Mouse (Mus musculus): Measurements from ENCODE around the gene Arsb. TPM values are rescaled to one million over a fixed set of nuclear protein-coding genes. Genes with fewer than 3 reads are reported as not detected.

Arsb gene
- polyA plus RNA-seq (2014; fragmentation: Nextera tagmentation; extraction: Ambion mirVana), result 23.3 and 24.0 TPM in 2 replicates

DNA sequence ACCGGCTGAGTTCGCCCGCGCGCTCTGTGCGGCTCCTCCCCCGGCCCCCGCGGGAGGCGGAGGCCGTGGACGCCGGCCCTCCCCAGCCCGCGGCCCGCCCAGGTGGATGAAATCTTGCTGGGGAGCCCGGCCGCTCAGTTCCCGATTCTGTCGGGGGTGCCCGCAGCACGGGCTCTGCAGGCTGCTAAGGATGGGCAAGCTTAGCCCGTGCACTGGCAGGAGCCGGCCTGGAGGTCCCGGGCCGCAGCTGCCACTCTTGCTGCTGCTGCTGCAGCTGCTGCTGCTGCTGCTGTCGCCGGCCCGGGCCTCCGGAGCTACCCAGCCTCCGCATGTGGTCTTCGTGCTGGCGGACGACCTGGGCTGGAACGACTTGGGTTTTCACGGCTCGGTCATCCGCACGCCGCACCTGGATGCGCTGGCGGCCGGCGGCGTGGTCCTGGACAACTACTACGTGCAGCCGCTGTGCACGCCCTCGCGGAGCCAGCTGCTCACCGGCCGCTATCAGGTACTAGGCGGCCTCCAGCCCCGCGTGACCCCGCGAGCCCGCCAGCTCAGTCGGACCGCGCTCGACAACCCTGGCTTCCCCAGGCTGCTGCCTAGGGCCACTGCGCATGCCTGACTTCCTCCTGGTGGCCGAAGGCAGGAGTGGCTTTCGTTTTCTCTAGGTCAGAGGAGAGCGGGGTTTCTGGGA, at the start of gene Arsb:
TSS of gene Arsb (plus strand) at position 43 of the 691 bp plus-strand sequence.
- Histone ChIP-seq H3K27me3 (replicated peaks; ENCODE audit: control insufficient read depth, insufficient read depth, low read length) (no peaks in the 10 kb centered on the region), H3K4me2 (ENCODE audit: low read depth, low read length) (peak within 1 kb of the TSS; percentile 87), H3K9me3 (ENCODE audit: control insufficient read depth, low read length) (no peaks in the 10 kb centered on the region), H3K27ac (replicated peaks; ENCODE audit: low read depth, low read length) (peak within 1 kb of the TSS; percentile 86), H3K4me1 (ENCODE audit: control insufficient read depth, insufficient read depth, low read length) (no peaks in the 10 kb centered on the region), H3K36me3 (ENCODE audit: control insufficient read depth, insufficient read depth, low read length) (no peaks in the 10 kb centered on the region), H3K9ac (ENCODE audit: low read depth, low read length) (peak within 1 kb of the TSS; percentile 82), H3K4me3 (ENCODE audit: low read depth, low read length) (peak within 1 kb of the TSS; percentile 67)
- DNase-seq (ENCODE audit: low spot score) (peak; percentile 87), ATAC-seq (ENCODE audit: low read depth) (peak; percentile 94)
- WGBS, result under 1% methylated on average over 38 of the region's 66 CpGs

DNA sequence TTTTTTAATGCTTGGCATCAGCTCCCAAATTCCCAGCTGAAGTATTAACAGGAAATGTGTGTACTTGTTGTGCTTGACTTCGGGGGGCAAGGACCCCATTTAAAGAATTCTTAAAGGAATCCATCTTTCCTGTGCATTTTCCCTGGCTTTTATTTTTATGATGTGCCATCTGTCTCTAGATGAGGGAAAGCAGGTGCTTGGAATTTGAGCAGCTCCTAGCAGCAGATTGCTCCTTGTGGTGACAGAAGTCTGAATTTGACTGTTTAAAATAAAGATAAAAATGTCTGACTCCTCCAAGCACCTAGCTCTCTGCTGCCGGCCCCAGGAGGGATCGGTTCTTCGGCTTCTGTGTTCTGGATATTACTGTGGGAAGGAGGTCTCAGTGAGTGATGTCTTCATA, 49.5 kb upstream of the Arsb start:
- Histone ChIP-seq H3K4me1 (ENCODE audit: control insufficient read depth, insufficient read depth, low read length) (no peaks in the 10 kb centered on the region), H3K36me3 (ENCODE audit: control insufficient read depth, insufficient read depth, low read length) (no peaks in the 10 kb centered on the region), H3K9ac (ENCODE audit: low read depth, low read length) (no peak overlapping the region), H3K4me3 (ENCODE audit: low read depth, low read length) (no peak overlapping the region), H3K4me2 (ENCODE audit: low read depth, low read length) (no peak overlapping the region), H3K27me3 (replicated peaks; ENCODE audit: control insufficient read depth, insufficient read depth, low read length) (no peaks in the 10 kb centered on the region), H3K9me3 (ENCODE audit: control insufficient read depth, low read length) (no peaks in the 10 kb centered on the region), H3K27ac (replicated peaks; ENCODE audit: low read depth, low read length) (no peak overlapping the region)
- no peak for ATAC-seq (ENCODE audit: low read depth)
- no peak for DNase-seq (ENCODE audit: low spot score)
- 75% methylated on average over 4 of the region's 4 CpGs for WGBS

DNA sequence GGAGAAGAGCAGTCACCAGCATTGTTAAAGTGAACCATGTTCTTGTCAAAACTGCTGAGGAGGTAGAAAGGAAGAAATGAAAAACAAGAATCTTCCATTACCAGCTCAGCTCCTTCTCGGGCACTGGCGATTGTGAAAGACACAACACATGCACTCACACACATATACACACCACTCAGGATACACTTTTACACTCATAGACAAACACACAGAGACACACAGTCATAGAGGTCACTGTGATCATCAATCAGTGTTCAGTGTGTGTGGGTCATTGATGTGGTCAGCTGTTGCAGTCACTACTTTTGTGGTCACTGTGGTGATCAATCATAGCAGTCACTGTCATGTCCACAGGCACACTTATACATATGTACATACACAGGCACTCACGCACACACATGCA, 48.0 kb upstream of the Arsb start:
- H3K27ac ChIP-seq (replicated peaks; ENCODE audit: low read depth, low read length), result no peak overlapping the region
- no peak overlapping the region for H3K4me3 ChIP-seq (ENCODE audit: low read depth, low read length)
- H3K27me3 ChIP-seq (replicated peaks; ENCODE audit: control insufficient read depth, insufficient read depth, low read length), result no peaks in the 10 kb centered on the region
- H3K36me3 ChIP-seq (ENCODE audit: control insufficient read depth, insufficient read depth, low read length), result no peaks in the 10 kb centered on the region
- no peak overlapping the region for H3K4me2 ChIP-seq (ENCODE audit: low read depth, low read length)
- no peaks in the 10 kb centered on the region for H3K9me3 ChIP-seq (ENCODE audit: control insufficient read depth, low read length)
- H3K4me1 ChIP-seq (ENCODE audit: control insufficient read depth, insufficient read depth, low read length), result no peaks in the 10 kb centered on the region
- H3K9ac ChIP-seq (ENCODE audit: low read depth, low read length), result no peak overlapping the region
- ATAC-seq (ENCODE audit: low read depth), result no peak
- no peak for DNase-seq (ENCODE audit: low spot score)
- WGBS, result 90% methylated on average over 3 of the region's 3 CpGs

GRCm38 (mm10) chr13:93724206-93724605, 47.2 kb upstream of the Arsb start:
- WGBS, result 25% methylated on average over 2 of the region's 2 CpGs
- H3K27me3 ChIP-seq (replicated peaks; ENCODE audit: control insufficient read depth, insufficient read depth, low read length), result no peaks in the 10 kb centered on the region
- no peaks in the 10 kb centered on the region for H3K9me3 ChIP-seq (ENCODE audit: control insufficient read depth, low read length)
- no peaks in the 10 kb centered on the region for H3K36me3 ChIP-seq (ENCODE audit: control insufficient read depth, insufficient read depth, low read length)
- no peak overlapping the region for H3K27ac ChIP-seq (replicated peaks; ENCODE audit: low read depth, low read length)
- no peaks in the 10 kb centered on the region for H3K4me1 ChIP-seq (ENCODE audit: control insufficient read depth, insufficient read depth, low read length)
- H3K4me3 ChIP-seq (ENCODE audit: low read depth, low read length), result no peak overlapping the region
- no peak overlapping the region for H3K4me2 ChIP-seq (ENCODE audit: low read depth, low read length)
- DNase-seq (ENCODE audit: low spot score), result no peak
- ATAC-seq (ENCODE audit: low read depth), result no peak
- no peak overlapping the region for H3K9ac ChIP-seq (ENCODE audit: low read depth, low read length)

- H3K4me2 ChIP-seq (ENCODE audit: low read depth, low read length), result no peak overlapping the region
- H3K4me1 ChIP-seq (ENCODE audit: control insufficient read depth, insufficient read depth, low read length), result no peaks in the 10 kb centered on the region
- no peak for DNase-seq (ENCODE audit: low spot score)
- no peak overlapping the region for H3K4me3 ChIP-seq (ENCODE audit: low read depth, low read length)
- ATAC-seq (ENCODE audit: low read depth), result no peak
- no peak overlapping the region for H3K27ac ChIP-seq (replicated peaks; ENCODE audit: low read depth, low read length)
- H3K36me3 ChIP-seq (ENCODE audit: control insufficient read depth, insufficient read depth, low read length), result no peaks in the 10 kb centered on the region
- no peak overlapping the region for H3K9ac ChIP-seq (ENCODE audit: low read depth, low read length)
- no peaks in the 10 kb centered on the region for H3K27me3 ChIP-seq (replicated peaks; ENCODE audit: control insufficient read depth, insufficient read depth, low read length)
- H3K9me3 ChIP-seq (ENCODE audit: control insufficient read depth, low read length), result no peaks in the 10 kb centered on the region
- 82% methylated on average over 5 of the region's 5 CpGs for WGBS
These were observed 36.2 kb upstream of the Arsb start for GRCm38 (mm10) chr13:93735131-93735636.

DNA sequence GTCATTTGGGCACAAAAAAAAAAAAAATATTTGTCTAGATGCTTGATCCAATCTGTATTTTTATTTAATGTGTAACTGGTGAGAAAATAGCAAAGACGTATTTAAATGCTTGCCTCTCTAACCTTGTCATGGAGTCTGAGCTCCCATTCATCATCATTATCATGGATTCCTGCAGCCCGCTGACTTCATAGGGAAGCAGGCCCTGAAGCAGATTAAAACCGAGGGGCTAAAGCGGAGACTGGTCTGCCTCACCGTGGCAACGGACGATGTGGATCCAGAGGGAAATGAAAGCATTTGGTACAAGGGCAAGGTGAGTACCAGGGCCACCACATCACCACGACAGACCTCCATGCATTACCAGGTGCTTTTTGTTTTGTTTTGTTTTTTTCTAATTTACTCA, 27.3 kb upstream of the Arsb start:
- H3K4me1 ChIP-seq (ENCODE audit: control insufficient read depth, insufficient read depth, low read length), result no peaks in the 10 kb centered on the region
- H3K4me3 ChIP-seq (ENCODE audit: low read depth, low read length), result no peak overlapping the region
- no peaks in the 10 kb centered on the region for H3K36me3 ChIP-seq (ENCODE audit: control insufficient read depth, insufficient read depth, low read length)
- no peak overlapping the region for H3K27ac ChIP-seq (replicated peaks; ENCODE audit: low read depth, low read length)
- no peak overlapping the region for H3K4me2 ChIP-seq (ENCODE audit: low read depth, low read length)
- WGBS, result 42% methylated on average over 8 of the region's 8 CpGs
- H3K9ac ChIP-seq (ENCODE audit: low read depth, low read length), result no peak overlapping the region
- ATAC-seq (ENCODE audit: low read depth) (no peak), DNase-seq (ENCODE audit: low spot score) (no peak)
- no peaks in the 10 kb centered on the region for H3K27me3 ChIP-seq (replicated peaks; ENCODE audit: control insufficient read depth, insufficient read depth, low read length)
- H3K9me3 ChIP-seq (ENCODE audit: control insufficient read depth, low read length), result no peaks in the 10 kb centered on the region

DNA sequence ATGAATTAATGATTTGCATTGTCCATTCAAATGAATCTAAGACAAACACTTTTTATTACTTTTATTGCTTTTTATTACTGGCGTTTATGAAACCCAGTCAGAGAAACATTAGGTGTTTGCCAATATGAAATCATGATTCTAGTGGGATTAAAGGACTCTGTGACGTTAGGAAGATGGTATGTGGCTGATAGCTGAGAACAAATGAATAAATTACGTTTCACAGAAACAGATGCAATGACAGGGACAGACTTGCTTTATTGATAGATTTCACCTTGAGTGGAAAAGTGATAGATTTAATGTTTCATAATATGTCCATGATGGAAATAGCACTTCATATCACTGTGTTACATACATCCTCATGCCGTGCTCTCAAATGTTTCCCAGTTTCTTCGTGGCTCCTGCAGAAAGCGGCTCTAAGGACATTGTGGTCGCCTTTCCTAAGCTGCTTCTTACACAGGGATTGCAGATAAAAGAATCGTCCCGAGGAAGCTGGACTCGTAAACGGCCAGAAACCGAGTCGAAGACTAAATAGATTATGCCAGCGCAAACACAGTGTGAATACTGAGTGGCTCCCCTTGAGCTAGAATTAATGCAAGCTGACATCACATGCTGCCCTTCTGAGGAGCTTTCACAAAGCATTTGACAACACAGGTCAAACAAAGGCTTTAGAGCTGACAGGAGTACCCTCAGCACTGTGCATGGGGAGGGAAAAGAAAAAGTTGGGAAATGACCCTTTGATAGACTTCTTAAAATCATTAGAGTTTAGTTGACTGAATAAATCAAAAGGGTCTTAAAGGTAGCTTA, 18.6 kb upstream of the Arsb start:
- no peak for ATAC-seq (ENCODE audit: low read depth)
- H3K9me3 ChIP-seq (ENCODE audit: control insufficient read depth, low read length), result no peaks in the 10 kb centered on the region
- peak; percentile 23 for DNase-seq (ENCODE audit: low spot score)
- no peak overlapping the region for H3K9ac ChIP-seq (ENCODE audit: low read depth, low read length)
- no peak overlapping the region for H3K27ac ChIP-seq (replicated peaks; ENCODE audit: low read depth, low read length)
- WGBS, result 67% methylated on average over 14 of the region's 14 CpGs
- no peaks in the 10 kb centered on the region for H3K27me3 ChIP-seq (replicated peaks; ENCODE audit: control insufficient read depth, insufficient read depth, low read length)
- no peaks in the 10 kb centered on the region for H3K36me3 ChIP-seq (ENCODE audit: control insufficient read depth, insufficient read depth, low read length)
- no peaks in the 10 kb centered on the region for H3K4me1 ChIP-seq (ENCODE audit: control insufficient read depth, insufficient read depth, low read length)
- no peak overlapping the region for H3K4me3 ChIP-seq (ENCODE audit: low read depth, low read length)
- H3K4me2 ChIP-seq (ENCODE audit: low read depth, low read length), result no peak overlapping the region

DNA sequence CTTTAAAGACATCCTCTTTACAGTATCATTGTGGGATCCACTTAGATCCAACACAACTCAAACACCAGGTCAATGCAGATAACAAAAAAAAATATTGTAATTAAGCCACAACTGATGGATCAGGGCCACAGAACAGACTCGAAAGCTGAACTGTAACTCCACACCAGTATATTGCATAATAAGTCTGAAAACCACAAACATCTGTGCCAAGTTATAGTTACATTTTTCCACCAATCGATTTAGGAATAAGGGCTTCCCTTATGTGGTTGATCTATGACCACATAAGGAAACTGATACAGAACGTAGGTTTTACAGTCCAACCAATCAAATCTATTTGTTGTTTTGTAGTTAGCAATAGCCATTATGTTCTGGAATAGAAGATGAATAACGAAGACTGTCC, 16.3 kb upstream of the Arsb start:
- no peaks in the 10 kb centered on the region for H3K27me3 ChIP-seq (replicated peaks; ENCODE audit: control insufficient read depth, insufficient read depth, low read length)
- 53% methylated on average over 4 of the region's 4 CpGs for WGBS
- H3K4me3 ChIP-seq (ENCODE audit: low read depth, low read length), result no peak overlapping the region
- no peaks in the 10 kb centered on the region for H3K4me1 ChIP-seq (ENCODE audit: control insufficient read depth, insufficient read depth, low read length)
- no peak overlapping the region for H3K27ac ChIP-seq (replicated peaks; ENCODE audit: low read depth, low read length)
- no peaks in the 10 kb centered on the region for H3K9me3 ChIP-seq (ENCODE audit: control insufficient read depth, low read length)
- no peak overlapping the region for H3K4me2 ChIP-seq (ENCODE audit: low read depth, low read length)
- DNase-seq (ENCODE audit: low spot score), result peak; percentile 28
- no peak for ATAC-seq (ENCODE audit: low read depth)
- no peaks in the 10 kb centered on the region for H3K36me3 ChIP-seq (ENCODE audit: control insufficient read depth, insufficient read depth, low read length)
- H3K9ac ChIP-seq (ENCODE audit: low read depth, low read length), result no peak overlapping the region

All from embryonic facial prominence, embryonic 14.5 days (tissue).